Mouse (Mus musculus) sigmoid colon, adult 10 weeks (tissue): ENCODE results near the gene Slc22a8. TPM values are rescaled to one million over a fixed set of nuclear protein-coding genes. Genes with fewer than 3 reads are reported as not detected.

ENCODE experiments used
- polyA plus RNA-seq: library from polyadenylated mRNA; stranded (reverse); fragments of 350-450 nt; fragmentation: Illumina TruSeq; extraction: RNeasy Lipid Tissue Mini Kit (QIAGEN cat#74804); gene quantifications from one replicate; pipeline ENCODE4 v1.2.3, GENCODE M21; 2014; ENCODE audit warnings: low read depth, low replicate concordance

The Slc22a8 gene
- not detected for polyA plus RNA-seq

GRCm38 (mm10) chr19:8590954-8591353, at the start of gene Slc22a8:
Slc22a8 (plus strand) TSS chr19:8591254.

GRCm38 (mm10) chr19:8617904-8618303, 26.9 kb downstream of the Slc22a8 start, which contains the start of gene Slc22a6:
Slc22a6 (plus strand) TSS chr19:8618039.

Other genes with a start within 250 kb of the Slc22a8 start
- not detected for gene Slc22a30, start 186.1 kb upstream of the Slc22a8 start, polyA plus RNA-seq
- not detected for gene Slc22a6, start 26.8 kb downstream of the Slc22a8 start, polyA plus RNA-seq
- gene Chrm1, start 72.5 kb downstream of the Slc22a8 start, polyA plus RNA-seq, result 0.79 TPM
- gene Slc3a2, start 132.1 kb downstream of the Slc22a8 start, polyA plus RNA-seq, result 38.6 TPM
- 12.7 TPM for gene Wdr74, start 144.6 kb downstream of the Slc22a8 start, polyA plus RNA-seq
- gene 1700092M07Rik, start 149.5 kb downstream of the Slc22a8 start, polyA plus RNA-seq, result not detected
- gene Stx5a, start 150.2 kb downstream of the Slc22a8 start, polyA plus RNA-seq, result 112 TPM
- 92.5 TPM for gene Nxf1, start 165.8 kb downstream of the Slc22a8 start, polyA plus RNA-seq
- 17.2 TPM for gene Tmem223, start 179.7 kb downstream of the Slc22a8 start, polyA plus RNA-seq
- 30.6 TPM for gene Tmem179b, start 183.2 kb downstream of the Slc22a8 start, polyA plus RNA-seq
- gene Taf6l, start 195.2 kb downstream of the Slc22a8 start, polyA plus RNA-seq, result not detected
- gene Polr2g, start 207.3 kb downstream of the Slc22a8 start, polyA plus RNA-seq, result 35.0 TPM
- gene Zbtb3, start 211.3 kb downstream of the Slc22a8 start, polyA plus RNA-seq, result not detected
- gene Ttc9c, start 228.1 kb downstream of the Slc22a8 start, polyA plus RNA-seq, result 112 TPM
- 195 TPM for gene Hnrnpul2, start 228.8 kb downstream of the Slc22a8 start, polyA plus RNA-seq
- gene AC129217.1, start 238.5 kb downstream of the Slc22a8 start, polyA plus RNA-seq, result not detected
- 8.5 TPM for gene Bscl2, start 246.2 kb downstream of the Slc22a8 start, polyA plus RNA-seq
- gene Gng3, start 247.9 kb downstream of the Slc22a8 start, polyA plus RNA-seq, result 0.69 TPM